Mouse (Mus musculus): ENCODE measurements around the gene Olfr530. TPM values are rescaled to one million over a fixed set of nuclear protein-coding genes. Genes with fewer than 3 reads are reported as not detected.

Gene Olfr530
- polyA plus RNA-seq (2011; ENCODE audit: insufficient read depth, insufficient read length, low read depth, missing spikeins), result not detected in 2 replicates

- no peaks in the 10 kb centered on the region for H3K4me1 ChIP-seq (ENCODE audit: control insufficient read depth, insufficient read depth, low read length)
- H3K9me3 ChIP-seq (replicated peaks; ENCODE audit: control insufficient read depth, insufficient read depth, low read length, poor library complexity, severe bottlenecking), result no peaks in the 10 kb centered on the region
- H3K4me3 ChIP-seq (ENCODE audit: low read depth, low read length), result no peak within 1 kb of the TSS
- H3K9ac ChIP-seq (ENCODE audit: low read depth, poor library complexity, severe bottlenecking), result no peak within 1 kb of the TSS
- H3K36me3 ChIP-seq (ENCODE audit: control insufficient read depth, insufficient read depth, low read length, poor library complexity, severe bottlenecking), result no peaks in the 10 kb centered on the region
- TF ChIP-seq CTCF (IDR thresholded peaks at IDR 0.05; ENCODE audit: low read depth, low read length), result no peak
- no peak for TF ChIP-seq POLR2A (IDR thresholded peaks at IDR 0.05; ENCODE audit: insufficient read depth, low read length)
- no peak for TF ChIP-seq EP300 (IDR thresholded peaks at IDR 0.05; ENCODE audit: insufficient read depth, low read depth, low read length)
- H3K27me3 ChIP-seq (ENCODE audit: control insufficient read depth, insufficient read depth, low read length, poor library complexity, severe bottlenecking), result no peaks in the 10 kb centered on the region
- no peak within 1 kb of the TSS for H3K27ac ChIP-seq (ENCODE audit: insufficient read depth, low read length)
Measured at GRCm38 (mm10) chr7:140376231-140376630, at the start of gene Olfr530. Gene Olfr530 (minus strand): TSS chr7:140376331.

DNA sequence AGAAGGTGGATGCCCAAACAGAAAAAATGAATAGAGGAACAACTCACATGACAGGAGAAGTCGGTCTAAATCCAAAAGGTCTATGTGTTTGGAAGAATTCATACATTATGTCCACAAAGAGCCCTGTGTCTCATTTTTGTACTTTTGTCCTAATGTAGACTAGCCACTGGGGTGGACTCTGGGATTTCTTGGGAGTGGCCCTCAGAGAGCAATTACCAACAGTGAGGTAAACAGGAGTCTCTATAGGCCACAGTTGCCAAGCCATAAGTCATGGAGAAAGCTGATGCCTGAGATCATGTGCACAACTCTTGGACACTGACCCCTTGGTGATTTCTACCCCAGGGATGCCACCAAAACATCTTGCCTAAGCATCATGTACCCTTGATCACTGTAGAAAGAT, 45.4 kb upstream of the Olfr530 start, which contains the start of gene Olfr532:
Gene Olfr532 (minus strand): TSS at position 101 of the 400 bp plus-strand sequence.
- H3K36me3 ChIP-seq (ENCODE audit: control insufficient read depth, insufficient read depth, low read length, poor library complexity, severe bottlenecking), result no peaks in the 10 kb centered on the region
- H3K27me3 ChIP-seq (ENCODE audit: control insufficient read depth, insufficient read depth, low read length, poor library complexity, severe bottlenecking), result no peaks in the 10 kb centered on the region
- no peaks in the 10 kb centered on the region for H3K4me1 ChIP-seq (ENCODE audit: control insufficient read depth, insufficient read depth, low read length)
- no peak within 1 kb of the TSS for H3K9ac ChIP-seq (ENCODE audit: low read depth, poor library complexity, severe bottlenecking)
- H3K4me3 ChIP-seq (ENCODE audit: low read depth, low read length), result no peak within 1 kb of the TSS
- no peaks in the 10 kb centered on the region for H3K9me3 ChIP-seq (replicated peaks; ENCODE audit: control insufficient read depth, insufficient read depth, low read length, poor library complexity, severe bottlenecking)
- TF ChIP-seq CTCF (IDR thresholded peaks at IDR 0.05; ENCODE audit: low read depth, low read length) (no peak), POLR2A (IDR thresholded peaks at IDR 0.05; ENCODE audit: insufficient read depth, low read length) (no peak), EP300 (IDR thresholded peaks at IDR 0.05; ENCODE audit: insufficient read depth, low read depth, low read length) (no peak)
- H3K27ac ChIP-seq (ENCODE audit: insufficient read depth, low read length), result no peak within 1 kb of the TSS

- no peaks in the 10 kb centered on the region for H3K9me3 ChIP-seq (replicated peaks; ENCODE audit: control insufficient read depth, insufficient read depth, low read length, poor library complexity, severe bottlenecking)
- no peak within 1 kb of the TSS for H3K27ac ChIP-seq (ENCODE audit: insufficient read depth, low read length)
- H3K27me3 ChIP-seq (ENCODE audit: control insufficient read depth, insufficient read depth, low read length, poor library complexity, severe bottlenecking), result no peaks in the 10 kb centered on the region
- no peaks in the 10 kb centered on the region for H3K36me3 ChIP-seq (ENCODE audit: control insufficient read depth, insufficient read depth, low read length, poor library complexity, severe bottlenecking)
- TF ChIP-seq CTCF (IDR thresholded peaks at IDR 0.05; ENCODE audit: low read depth, low read length) (no peak), EP300 (IDR thresholded peaks at IDR 0.05; ENCODE audit: insufficient read depth, low read depth, low read length) (no peak), POLR2A (IDR thresholded peaks at IDR 0.05; ENCODE audit: insufficient read depth, low read length) (no peak)
- H3K4me3 ChIP-seq (ENCODE audit: low read depth, low read length), result no peak within 1 kb of the TSS
- no peak within 1 kb of the TSS for H3K9ac ChIP-seq (ENCODE audit: low read depth, poor library complexity, severe bottlenecking)
- no peaks in the 10 kb centered on the region for H3K4me1 ChIP-seq (ENCODE audit: control insufficient read depth, insufficient read depth, low read length)
Measured at GRCm38 (mm10) chr7:140402818-140403217, 26.7 kb upstream of the Olfr530 start, which contains the start of gene Olfr531. Gene Olfr531 (minus strand): TSS chr7:140402918.

DNA sequence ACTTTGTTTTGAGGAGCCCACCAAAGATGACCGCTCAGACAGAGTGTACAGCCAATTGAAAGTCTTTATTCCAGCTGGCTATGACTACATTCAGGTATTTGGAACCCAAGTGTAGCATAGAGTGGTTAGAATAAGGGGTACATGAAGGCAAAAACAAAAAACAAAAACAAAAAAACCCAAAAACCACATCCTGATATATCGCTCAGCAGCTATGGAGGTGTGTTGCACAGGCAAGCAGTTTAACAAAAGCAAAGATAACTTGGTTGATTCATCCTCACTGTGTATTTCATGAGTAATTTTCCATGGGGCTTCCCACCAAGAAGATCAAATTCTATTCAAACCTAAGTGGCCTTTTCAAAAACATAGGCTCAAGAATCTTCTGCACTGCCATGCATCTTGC, 780 bp upstream of the Olfr530 start:
- H3K9ac ChIP-seq (ENCODE audit: low read depth, poor library complexity, severe bottlenecking), result no peak overlapping the region
- no peaks in the 10 kb centered on the region for H3K4me1 ChIP-seq (ENCODE audit: control insufficient read depth, insufficient read depth, low read length)
- H3K27me3 ChIP-seq (ENCODE audit: control insufficient read depth, insufficient read depth, low read length, poor library complexity, severe bottlenecking), result no peaks in the 10 kb centered on the region
- H3K36me3 ChIP-seq (ENCODE audit: control insufficient read depth, insufficient read depth, low read length, poor library complexity, severe bottlenecking), result no peaks in the 10 kb centered on the region
- no peaks in the 10 kb centered on the region for H3K9me3 ChIP-seq (replicated peaks; ENCODE audit: control insufficient read depth, insufficient read depth, low read length, poor library complexity, severe bottlenecking)
- H3K4me3 ChIP-seq (ENCODE audit: low read depth, low read length), result no peak overlapping the region
- no peak for TF ChIP-seq POLR2A (IDR thresholded peaks at IDR 0.05; ENCODE audit: insufficient read depth, low read length)
- TF ChIP-seq CTCF (IDR thresholded peaks at IDR 0.05; ENCODE audit: low read depth, low read length), result no peak
- TF ChIP-seq EP300 (IDR thresholded peaks at IDR 0.05; ENCODE audit: insufficient read depth, low read depth, low read length), result no peak
- H3K27ac ChIP-seq (ENCODE audit: insufficient read depth, low read length), result no peak overlapping the region

- H3K36me3 ChIP-seq (ENCODE audit: control insufficient read depth, insufficient read depth, low read length, poor library complexity, severe bottlenecking), result no peaks in the 10 kb centered on the region
- TF ChIP-seq EP300 (IDR thresholded peaks at IDR 0.05; ENCODE audit: insufficient read depth, low read depth, low read length) (no peak), POLR2A (IDR thresholded peaks at IDR 0.05; ENCODE audit: insufficient read depth, low read length) (no peak), CTCF (IDR thresholded peaks at IDR 0.05; ENCODE audit: low read depth, low read length) (no peak)
- H3K27ac ChIP-seq (ENCODE audit: insufficient read depth, low read length), result no peak overlapping the region
- H3K9ac ChIP-seq (ENCODE audit: low read depth, poor library complexity, severe bottlenecking), result no peak overlapping the region
- no peaks in the 10 kb centered on the region for H3K9me3 ChIP-seq (replicated peaks; ENCODE audit: control insufficient read depth, insufficient read depth, low read length, poor library complexity, severe bottlenecking)
- no peak overlapping the region for H3K4me3 ChIP-seq (ENCODE audit: low read depth, low read length)
- no peaks in the 10 kb centered on the region for H3K4me1 ChIP-seq (ENCODE audit: control insufficient read depth, insufficient read depth, low read length)
- H3K27me3 ChIP-seq (ENCODE audit: control insufficient read depth, insufficient read depth, low read length, poor library complexity, severe bottlenecking), result no peaks in the 10 kb centered on the region
Measured at GRCm38 (mm10) chr7:140374300-140374699, 1.8 kb downstream of the Olfr530 start.

- H3K9ac ChIP-seq (ENCODE audit: low read depth, poor library complexity, severe bottlenecking), result no peak within 1 kb of the TSS
- no peaks in the 10 kb centered on the region for H3K27me3 ChIP-seq (ENCODE audit: control insufficient read depth, insufficient read depth, low read length, poor library complexity, severe bottlenecking)
- no peaks in the 10 kb centered on the region for H3K9me3 ChIP-seq (replicated peaks; ENCODE audit: control insufficient read depth, insufficient read depth, low read length, poor library complexity, severe bottlenecking)
- H3K27ac ChIP-seq (ENCODE audit: insufficient read depth, low read length), result no peak within 1 kb of the TSS
- no peak within 1 kb of the TSS for H3K4me3 ChIP-seq (ENCODE audit: low read depth, low read length)
- TF ChIP-seq POLR2A (IDR thresholded peaks at IDR 0.05; ENCODE audit: insufficient read depth, low read length), result no peak
- no peak for TF ChIP-seq CTCF (IDR thresholded peaks at IDR 0.05; ENCODE audit: low read depth, low read length)
- TF ChIP-seq EP300 (IDR thresholded peaks at IDR 0.05; ENCODE audit: insufficient read depth, low read depth, low read length), result no peak
- no peaks in the 10 kb centered on the region for H3K36me3 ChIP-seq (ENCODE audit: control insufficient read depth, insufficient read depth, low read length, poor library complexity, severe bottlenecking)
- no peaks in the 10 kb centered on the region for H3K4me1 ChIP-seq (ENCODE audit: control insufficient read depth, insufficient read depth, low read length)
Measured at GRCm38 (mm10) chr7:140361571-140361970, 14.6 kb downstream of the Olfr530 start, which contains the start of gene Olfr60. Gene Olfr60 (minus strand): TSS chr7:140361671.
